Mouse (Mus musculus): Measurements from ENCODE around the gene Atp2a2. TPM values are rescaled to one million over a fixed set of nuclear protein-coding genes. Genes with fewer than 3 reads are reported as not detected.
"Not testable (repeated sequence)": the region's sequence is repeated elsewhere in the genome, so short reads cannot be mapped to it uniquely, and the experiment has no call there.

The Atp2a2 gene
- polyA plus RNA-seq, 1 experiment from 2014 or later = 34.8 TPM

DNA sequence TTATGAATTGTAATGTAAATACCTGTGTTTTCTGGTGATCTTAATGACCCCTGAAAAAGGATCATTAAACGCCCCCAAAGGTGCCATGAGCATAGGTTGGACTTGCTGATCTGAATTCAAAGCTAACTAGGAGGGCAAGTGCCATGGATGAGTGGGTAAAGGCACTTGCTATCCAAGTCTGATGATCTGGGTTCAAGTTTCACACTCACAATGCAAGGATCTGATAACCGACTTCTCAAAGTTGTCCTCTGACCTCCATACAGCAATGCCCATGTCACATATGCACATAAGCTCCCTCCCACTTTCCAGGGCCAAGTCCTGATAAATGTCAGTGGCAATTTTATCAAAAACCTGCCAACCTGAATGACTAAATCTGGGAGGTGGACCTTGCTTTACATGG is 9.0 kb downstream of the Atp2a2 start:
- Histone ChIP-seq H3K9me3 (replicated peaks) (no peaks in the 10 kb centered on the region), H3K27ac (replicated peaks) (no peak overlapping the region), H3K9ac (no peak overlapping the region), H3K36me3 (peaks cover 71% of the 10 kb centered on the region), H3K4me1 (peaks cover 6% of the 10 kb centered on the region; the same call in 1 of the 2 replicates), H3K27me3 (no peaks in the 10 kb centered on the region), H3K4me3 (replicated peaks) (no peak overlapping the region), H3K4me2 (replicated peaks) (no peak overlapping the region)
- 89% methylated on average over 2 of the region's 2 CpGs for WGBS
- no peak for ATAC-seq (ENCODE audit: insufficient number of reproducible peaks, low FRiP score, low TSS enrichment, low read depth)

DNA sequence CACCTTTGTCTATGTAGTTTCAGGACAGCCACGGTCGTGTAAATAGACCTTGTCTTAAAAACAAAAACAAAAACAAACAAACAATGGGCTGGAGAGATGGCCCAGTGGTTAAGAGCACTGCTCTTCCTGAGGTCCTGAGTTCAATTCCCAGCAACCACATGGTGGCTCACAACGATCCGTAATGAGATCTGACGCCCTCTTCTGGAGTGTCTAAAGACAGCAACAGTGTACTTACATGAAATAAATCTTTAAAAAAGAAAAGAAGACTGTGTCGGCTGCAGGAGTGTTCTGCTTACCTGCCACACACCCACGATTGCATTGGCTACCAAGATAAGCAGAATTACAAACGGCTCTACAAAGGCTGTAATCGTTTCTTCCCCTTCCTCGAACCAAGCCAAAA is 10.6 kb downstream of the Atp2a2 start:
- H3K9me3 ChIP-seq (replicated peaks) = no peaks in the 10 kb centered on the region
- 81% methylated on average over 10 of the region's 10 CpGs for WGBS
- no peak overlapping the region for H3K4me3 ChIP-seq (replicated peaks)
- H3K27ac ChIP-seq (replicated peaks) = no peak overlapping the region
- no peaks in the 10 kb centered on the region for H3K4me1 ChIP-seq
- H3K27me3 ChIP-seq = no peaks in the 10 kb centered on the region
- H3K4me2 ChIP-seq (replicated peaks) = no peak overlapping the region
- peaks cover 77% of the 10 kb centered on the region for H3K36me3 ChIP-seq
- ATAC-seq (ENCODE audit: insufficient number of reproducible peaks, low FRiP score, low TSS enrichment, low read depth) = no peak
- no peak overlapping the region for H3K9ac ChIP-seq

DNA sequence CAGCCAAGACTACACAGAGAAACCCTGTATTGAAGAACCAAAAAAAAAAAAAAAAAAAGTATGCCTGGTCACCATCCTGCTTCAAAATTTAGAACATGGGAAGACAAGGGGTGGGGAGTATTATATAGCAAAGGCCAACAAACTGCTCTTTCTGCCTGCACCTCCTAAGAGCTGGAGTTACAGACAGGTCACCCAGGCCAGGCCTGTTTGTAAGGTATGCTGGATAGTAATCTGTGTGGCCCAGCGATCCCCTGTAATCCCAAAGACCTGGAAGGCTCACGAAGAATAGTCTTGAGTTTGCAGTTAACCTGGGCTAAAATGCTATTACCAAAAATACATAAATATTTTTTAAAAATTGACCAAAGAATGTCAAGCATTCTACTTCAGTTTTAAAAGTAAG is 11.9 kb downstream of the Atp2a2 start:
- Histone ChIP-seq H3K27me3 (no peaks in the 10 kb centered on the region), H3K4me1 (no peaks in the 10 kb centered on the region), H3K4me3 (replicated peaks) (no peak overlapping the region), H3K4me2 (replicated peaks) (no peak overlapping the region), H3K9ac (no peak overlapping the region), H3K27ac (replicated peaks) (no peak overlapping the region), H3K36me3 (peaks cover 78% of the 10 kb centered on the region), H3K9me3 (replicated peaks) (no peaks in the 10 kb centered on the region)
- WGBS = 95% methylated on average over 2 of the region's 2 CpGs
- no peak for ATAC-seq (ENCODE audit: insufficient number of reproducible peaks, low FRiP score, low TSS enrichment, low read depth)

DNA sequence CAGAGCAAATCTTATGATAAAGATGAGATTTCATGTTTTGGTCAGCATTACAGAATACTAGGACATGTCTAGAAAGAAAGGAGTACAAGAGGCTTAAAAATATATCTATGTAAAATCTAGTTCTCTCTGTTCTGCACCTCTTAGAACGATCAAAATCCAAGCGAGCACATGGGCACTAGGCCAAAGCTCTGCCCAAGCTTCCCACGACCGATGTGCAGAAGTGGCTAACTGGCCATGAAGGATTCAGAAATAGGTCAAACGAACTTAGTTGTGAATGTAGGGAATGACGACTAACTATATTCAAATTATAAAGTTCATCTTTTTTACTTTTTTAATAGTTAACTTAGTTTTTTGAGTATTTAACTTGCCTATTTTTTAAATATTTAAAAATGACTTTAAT is 14.2 kb downstream of the Atp2a2 start:
- no peak for ATAC-seq (ENCODE audit: insufficient number of reproducible peaks, low FRiP score, low TSS enrichment, low read depth)
- Histone ChIP-seq H3K9ac (no peak overlapping the region), H3K4me1 (no peaks in the 10 kb centered on the region), H3K4me2 (replicated peaks) (no peak overlapping the region), H3K9me3 (replicated peaks) (no peaks in the 10 kb centered on the region), H3K36me3 (peaks cover 86% of the 10 kb centered on the region), H3K27ac (replicated peaks) (no peak overlapping the region), H3K27me3 (no peaks in the 10 kb centered on the region), H3K4me3 (replicated peaks) (no peak overlapping the region)
- WGBS = 90% methylated on average over 6 of the region's 6 CpGs

DNA sequence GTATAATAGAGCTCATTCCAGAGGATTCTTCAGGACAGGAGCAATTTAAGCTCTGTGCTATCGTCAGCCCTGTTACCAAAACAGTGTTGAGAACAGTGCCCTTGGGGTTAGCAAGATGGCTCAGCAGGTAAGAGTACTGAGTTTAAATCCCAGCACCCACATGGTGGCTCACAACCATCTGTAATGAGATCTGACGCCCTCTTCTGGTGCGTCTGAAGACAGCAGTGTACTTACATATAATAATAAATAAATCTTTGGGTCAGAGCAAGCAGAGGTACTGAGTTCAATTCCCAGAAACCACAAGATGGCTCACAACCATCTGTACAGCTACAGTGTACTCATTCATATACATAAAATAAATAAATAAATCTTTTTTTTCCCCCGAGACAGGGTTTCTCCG is 15.8 kb downstream of the Atp2a2 start:
- H3K4me2 ChIP-seq (replicated peaks); H3K9me3 ChIP-seq (replicated peaks); H3K27me3 ChIP-seq; H3K27ac ChIP-seq (replicated peaks); H3K4me1 ChIP-seq; ATAC-seq (ENCODE audit: insufficient number of reproducible peaks, low FRiP score, low TSS enrichment, low read depth); H3K4me3 ChIP-seq (replicated peaks); H3K9ac ChIP-seq: not testable (repeated sequence)
- H3K36me3 ChIP-seq = peaks cover 85% of the 10 kb centered on the region
- WGBS = 78% methylated on average over 5 of the region's 5 CpGs

DNA sequence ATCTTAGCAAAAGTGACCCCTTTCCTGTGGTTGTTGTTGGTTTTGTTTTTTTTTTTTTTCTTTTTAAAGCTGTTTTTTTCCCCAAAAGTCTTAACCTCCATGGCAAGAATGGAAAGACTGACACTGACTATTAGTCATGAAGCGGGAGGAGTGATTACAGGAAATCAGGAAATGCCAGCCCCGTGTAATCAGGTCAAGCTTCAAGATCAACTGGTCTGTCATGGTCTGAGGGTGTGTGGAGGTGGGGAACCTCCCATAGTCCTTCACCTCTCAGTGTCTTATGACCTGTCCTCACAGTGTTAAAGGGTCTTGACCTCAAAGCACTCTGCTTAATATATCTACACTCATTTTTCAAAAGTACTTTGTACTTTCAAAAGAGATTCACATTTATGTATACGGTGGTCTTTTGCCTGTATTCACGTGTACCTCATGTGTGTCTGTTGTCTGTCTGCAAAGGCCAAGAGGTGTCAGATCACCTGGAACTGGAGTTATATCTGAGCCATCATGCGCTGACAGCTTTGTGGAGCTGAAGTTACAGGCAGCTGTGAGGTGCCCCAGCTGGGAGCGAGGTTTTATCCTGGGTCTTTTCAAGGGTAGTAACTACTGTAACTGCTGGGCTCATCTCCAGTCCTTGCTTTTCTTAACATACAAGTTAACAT is 19.2 kb downstream of the Atp2a2 start:
- peaks cover 79% of the 10 kb centered on the region for H3K36me3 ChIP-seq
- no peak overlapping the region for H3K9ac ChIP-seq
- ATAC-seq (ENCODE audit: insufficient number of reproducible peaks, low FRiP score, low TSS enrichment, low read depth) = no peak
- no peak overlapping the region for H3K4me3 ChIP-seq (replicated peaks)
- 82% methylated on average over 6 of the region's 6 CpGs for WGBS
- H3K27me3 ChIP-seq = no peaks in the 10 kb centered on the region
- H3K27ac ChIP-seq (replicated peaks) = no peak overlapping the region
- no peaks in the 10 kb centered on the region for H3K4me1 ChIP-seq
- no peak overlapping the region for H3K4me2 ChIP-seq (replicated peaks)
- H3K9me3 ChIP-seq (replicated peaks) = no peaks in the 10 kb centered on the region

DNA sequence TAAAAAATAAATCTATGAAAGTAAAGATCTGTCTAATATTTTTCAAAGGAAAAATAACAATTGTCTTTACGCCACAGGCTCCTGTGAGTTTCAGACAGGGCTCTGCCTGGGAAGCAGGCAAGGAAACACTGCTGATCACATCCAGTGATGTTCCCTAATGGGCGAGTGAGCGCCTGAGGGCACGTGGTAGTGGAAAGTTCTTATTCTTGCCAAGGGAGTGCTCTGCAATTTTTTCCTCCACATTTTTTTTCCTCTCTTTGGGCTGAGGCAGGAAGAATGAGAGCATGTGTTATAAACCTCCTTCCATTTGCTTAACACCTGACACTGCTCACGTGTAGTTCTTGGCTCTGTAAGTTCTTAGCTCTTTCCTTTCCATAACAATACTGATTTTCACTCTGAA is 20.2 kb downstream of the Atp2a2 start:
- Histone ChIP-seq H3K9me3 (replicated peaks) (no peaks in the 10 kb centered on the region), H3K9ac (no peak overlapping the region), H3K4me3 (replicated peaks) (no peak overlapping the region), H3K4me1 (no peaks in the 10 kb centered on the region), H3K36me3 (peaks cover 81% of the 10 kb centered on the region), H3K27ac (replicated peaks) (peak overlapping the region; percentile 44; the same call in 1 of the 2 replicates), H3K4me2 (replicated peaks) (no peak overlapping the region), H3K27me3 (no peaks in the 10 kb centered on the region)
- WGBS = 65% methylated on average over 5 of the region's 5 CpGs
- no peak for ATAC-seq (ENCODE audit: insufficient number of reproducible peaks, low FRiP score, low TSS enrichment, low read depth)

DNA sequence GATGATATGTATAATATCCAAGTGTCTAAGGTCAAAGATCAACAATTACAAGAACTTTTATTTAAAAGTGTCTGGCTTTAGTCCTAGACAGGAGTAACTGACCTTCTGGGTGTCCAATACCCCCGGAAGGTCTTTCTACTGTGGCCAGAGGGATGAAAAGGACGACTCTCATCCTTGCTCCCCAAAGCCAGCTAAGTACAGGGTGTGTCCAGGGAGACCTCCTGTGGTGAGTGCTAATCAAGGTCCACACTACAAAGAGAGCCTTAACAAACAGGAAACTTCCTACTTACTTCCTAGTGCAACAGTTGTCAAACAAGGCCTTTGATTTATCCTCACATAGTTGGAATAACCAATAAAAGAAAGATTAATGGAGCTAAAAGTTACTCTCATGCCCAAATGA is 22.9 kb downstream of the Atp2a2 start:
- no peak for ATAC-seq (ENCODE audit: insufficient number of reproducible peaks, low FRiP score, low TSS enrichment, low read depth)
- H3K27ac ChIP-seq (replicated peaks) = no peak overlapping the region
- no peaks in the 10 kb centered on the region for H3K27me3 ChIP-seq
- H3K4me3 ChIP-seq (replicated peaks) = no peak overlapping the region
- WGBS = 53% methylated on average over 2 of the region's 2 CpGs
- H3K9ac ChIP-seq = no peak overlapping the region
- no peaks in the 10 kb centered on the region for H3K9me3 ChIP-seq (replicated peaks)
- peaks cover 59% of the 10 kb centered on the region for H3K36me3 ChIP-seq
- H3K4me2 ChIP-seq (replicated peaks) = no peak overlapping the region
- H3K4me1 ChIP-seq = no peaks in the 10 kb centered on the region

DNA sequence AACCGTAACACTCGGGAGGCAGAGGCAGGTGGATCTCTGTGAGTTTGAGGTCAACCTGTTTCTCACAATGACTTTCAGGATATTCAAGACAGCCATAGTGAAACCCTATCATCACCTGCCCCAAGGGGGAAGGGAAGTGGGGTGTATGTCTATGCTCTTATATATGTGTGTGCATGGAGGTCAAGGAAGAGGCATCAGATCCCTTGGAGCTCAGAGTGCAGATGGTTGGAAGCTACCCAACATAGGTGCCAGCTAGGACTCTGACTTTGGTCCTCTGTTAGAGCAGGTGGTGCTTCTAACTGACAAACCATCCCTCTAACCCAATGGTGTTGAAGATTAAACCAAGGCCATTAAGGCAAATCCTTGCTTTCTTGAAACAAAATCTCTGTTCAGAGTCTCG is 24.5 kb downstream of the Atp2a2 start:
- Histone ChIP-seq H3K36me3 (peaks cover 52% of the 10 kb centered on the region), H3K27ac (replicated peaks) (no peak overlapping the region), H3K9ac (no peak overlapping the region), H3K9me3 (replicated peaks) (no peaks in the 10 kb centered on the region), H3K4me1 (no peaks in the 10 kb centered on the region), H3K4me2 (replicated peaks) (no peak overlapping the region), H3K4me3 (replicated peaks) (no peak overlapping the region), H3K27me3 (no peaks in the 10 kb centered on the region)
- 91% methylated on average over 3 of the region's 3 CpGs for WGBS
- ATAC-seq (ENCODE audit: insufficient number of reproducible peaks, low FRiP score, low TSS enrichment, low read depth) = no peak

DNA sequence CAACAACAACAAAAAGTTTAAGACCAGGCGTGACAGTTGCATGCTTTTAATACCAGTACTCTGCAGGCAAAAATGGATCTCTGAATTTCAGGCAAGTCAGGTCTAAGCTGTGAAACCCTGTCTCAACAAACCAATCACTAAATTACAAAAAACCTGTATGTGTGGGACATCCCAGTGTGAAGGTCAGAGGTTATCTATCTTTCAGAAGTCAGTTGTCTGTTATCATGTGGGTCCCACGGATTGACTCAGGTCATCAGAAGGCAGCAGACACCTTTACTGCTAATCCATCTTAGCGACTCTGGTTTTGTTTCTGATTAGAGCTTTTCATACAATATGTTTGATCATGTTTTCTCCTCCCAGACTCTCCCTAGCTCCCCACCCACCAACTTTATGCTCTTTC is 25.9 kb downstream of the Atp2a2 start:
- Histone ChIP-seq H3K4me1 (no peaks in the 10 kb centered on the region), H3K36me3 (peaks cover 52% of the 10 kb centered on the region), H3K27ac (replicated peaks) (no peak overlapping the region), H3K27me3 (no peaks in the 10 kb centered on the region), H3K4me2 (replicated peaks) (no peak overlapping the region), H3K4me3 (replicated peaks) (no peak overlapping the region), H3K9me3 (replicated peaks) (no peaks in the 10 kb centered on the region), H3K9ac (no peak overlapping the region)
- no peak for ATAC-seq (ENCODE audit: insufficient number of reproducible peaks, low FRiP score, low TSS enrichment, low read depth)
- 72% methylated on average over 3 of the region's 3 CpGs for WGBS

DNA sequence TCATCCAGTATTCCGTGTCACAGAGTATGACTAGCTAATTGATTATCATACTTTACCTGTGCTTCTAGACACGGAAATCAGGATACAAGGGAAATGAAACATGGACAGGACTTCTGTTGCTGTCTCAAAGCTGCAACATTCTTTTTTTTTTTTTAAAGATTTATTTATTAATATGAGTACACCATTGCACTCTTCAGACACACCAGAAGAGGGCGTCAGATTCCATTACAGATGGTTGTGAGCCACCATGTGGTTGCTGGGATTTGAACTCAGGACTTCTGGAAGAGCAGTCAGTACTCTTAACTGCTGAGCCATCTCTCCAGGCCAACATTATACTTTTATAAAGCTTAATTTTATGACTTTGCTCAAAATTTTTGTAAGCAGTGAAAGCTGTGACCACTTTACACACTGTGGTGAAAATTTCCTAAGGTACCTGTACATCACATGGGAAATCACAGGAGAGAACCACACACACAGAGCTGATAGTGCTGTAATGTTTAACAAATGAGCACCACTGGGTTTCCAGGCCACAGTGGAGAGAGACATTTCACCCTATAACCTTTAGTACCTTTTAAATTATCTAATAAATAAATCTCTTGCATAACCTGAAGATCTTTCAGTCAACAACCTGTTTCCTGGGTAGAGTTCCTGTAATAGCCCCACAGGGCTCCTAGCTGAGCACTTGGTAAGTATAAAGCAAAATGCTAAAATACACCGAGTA is 27.2 kb downstream of the Atp2a2 start:
- peaks cover 54% of the 10 kb centered on the region for H3K36me3 ChIP-seq
- 80% methylated on average over 4 of the region's 4 CpGs for WGBS

DNA sequence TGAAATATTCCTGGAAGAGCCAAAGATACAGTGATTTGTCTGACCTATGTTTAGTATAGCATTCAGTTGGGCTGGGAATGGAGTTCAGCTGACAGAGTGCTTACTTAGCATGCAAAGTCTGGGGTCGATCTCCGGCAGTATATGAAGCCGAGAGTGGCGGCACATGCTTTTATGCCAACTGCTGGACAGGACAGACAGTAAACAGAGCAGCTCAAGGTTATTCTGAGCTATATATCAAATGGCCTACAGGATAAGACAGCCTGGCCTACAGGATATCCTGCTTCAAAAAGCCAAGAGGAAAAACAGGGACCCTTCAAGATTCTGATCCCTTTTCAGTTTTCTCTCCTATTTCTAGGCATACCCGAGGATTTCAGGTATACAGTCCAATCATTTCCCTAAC is 30.4 kb downstream of the Atp2a2 start:
- H3K9me3 ChIP-seq (replicated peaks) = no peaks in the 10 kb centered on the region
- 76% methylated on average over 5 of the region's 5 CpGs for WGBS
- H3K4me1 ChIP-seq = no peaks in the 10 kb centered on the region
- H3K9ac ChIP-seq = no peak overlapping the region
- H3K4me2 ChIP-seq (replicated peaks) = no peak overlapping the region
- ATAC-seq (ENCODE audit: insufficient number of reproducible peaks, low FRiP score, low TSS enrichment, low read depth) = no peak
- no peak overlapping the region for H3K4me3 ChIP-seq (replicated peaks)
- no peaks in the 10 kb centered on the region for H3K27me3 ChIP-seq
- no peak overlapping the region for H3K27ac ChIP-seq (replicated peaks)
- peaks cover 63% of the 10 kb centered on the region for H3K36me3 ChIP-seq

More for the DNA sequence above, 27.2 kb downstream of the Atp2a2 start:
- Histone ChIP-seq H3K27ac (replicated peaks) (no peak overlapping the region), H3K4me2 (replicated peaks) (no peak overlapping the region), H3K4me1 (no peaks in the 10 kb centered on the region), H3K9me3 (replicated peaks) (no peaks in the 10 kb centered on the region), H3K9ac (no peak overlapping the region), H3K4me3 (replicated peaks) (no peak overlapping the region), H3K27me3 (no peaks in the 10 kb centered on the region)
- ATAC-seq (ENCODE audit: insufficient number of reproducible peaks, low FRiP score, low TSS enrichment, low read depth) = no peak

All from embryonic facial prominence, embryonic 15.5 days (tissue).